Mouse (Mus musculus): ENCODE measurements at regions not wholly inside any gene's neighbourhood (a gene's known extent, or its start where the extent isn't known, plus 50 kb on each side); places are given as distances from the start of the nearest gene placed in this dataset.

DNA sequence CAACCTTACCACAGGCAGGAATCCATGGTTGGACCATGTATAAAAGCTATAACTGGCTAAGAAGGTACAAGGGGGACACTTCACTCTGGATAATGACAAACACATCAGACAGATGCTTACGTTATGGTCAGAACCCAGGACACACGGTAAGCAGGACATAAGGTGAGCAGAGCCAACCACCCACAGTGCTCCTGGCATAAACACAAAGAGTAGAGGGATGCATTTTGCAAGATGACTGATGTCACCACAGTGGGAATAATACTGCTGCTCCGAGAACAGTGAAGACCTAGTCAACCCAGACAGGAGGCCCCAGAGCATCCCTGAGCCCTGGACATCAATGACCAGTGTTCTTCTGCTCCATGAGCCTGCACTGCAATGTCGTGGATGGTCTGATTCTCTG lies 233.6 kb upstream of the Cdyl start:
- WGBS (ENCODE audit: missing documents) = 90% methylated on average over 4 of the region's 4 CpGs
- H3K4me3 ChIP-seq (ENCODE audit: inconsistent target) = no peak overlapping the region
- H3K79me2 ChIP-seq (ENCODE audit: inconsistent target) = no peaks in the 10 kb centered on the region
- no peak overlapping the region for H3K27ac ChIP-seq
- H3K36me3 ChIP-seq (ENCODE audit: inconsistent target) = no peaks in the 10 kb centered on the region

DNA sequence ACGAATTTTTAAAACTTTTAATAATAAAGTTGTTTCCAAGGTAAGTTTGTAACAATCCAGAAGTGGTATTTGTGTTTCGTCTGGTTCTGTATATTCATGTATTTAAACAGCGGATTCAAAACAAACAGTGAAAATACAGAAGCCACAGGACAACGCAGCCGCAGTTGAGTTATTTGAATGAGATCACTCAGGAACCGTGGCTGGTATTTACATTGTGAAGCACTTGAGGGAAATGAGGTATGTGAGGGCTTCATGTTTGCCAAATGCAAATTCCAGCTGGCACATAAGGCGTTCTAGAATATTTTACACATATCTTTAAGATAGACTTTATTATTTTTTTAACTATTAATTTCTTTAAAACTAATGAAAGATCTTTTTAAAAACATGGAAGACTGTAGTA lies 224.5 kb upstream of the Cdyl start:
- no peaks in the 10 kb centered on the region for H3K79me2 ChIP-seq (ENCODE audit: inconsistent target)
- WGBS (ENCODE audit: missing documents) = 90% methylated on average over 7 of the region's 7 CpGs

DNA sequence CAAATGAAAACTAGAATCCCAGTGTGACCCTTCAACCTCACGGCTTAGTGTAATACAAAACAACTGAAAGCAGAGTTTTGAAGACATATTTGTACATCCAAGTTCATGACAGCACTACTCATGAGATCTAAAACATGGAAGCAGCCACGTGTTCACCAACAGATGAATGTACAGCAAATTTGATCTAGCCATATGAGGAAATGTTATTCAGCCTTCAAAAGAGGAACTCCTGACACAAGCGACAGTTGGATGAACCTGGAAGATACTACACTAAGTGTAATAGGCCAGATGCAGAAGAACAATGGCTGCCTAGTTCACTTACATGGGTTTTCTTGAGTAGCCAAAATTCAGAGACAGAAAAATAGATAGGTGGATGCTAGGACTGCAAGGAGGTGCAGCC lies 212.0 kb upstream of the Cdyl start:
- no peaks in the 10 kb centered on the region for H3K79me2 ChIP-seq (ENCODE audit: inconsistent target)
- whole genome bisulfite sequencing (ENCODE audit: missing documents) = 53% methylated on average over 3 of the region's 3 CpGs
- H3K4me3 ChIP-seq (ENCODE audit: inconsistent target) = no peak overlapping the region
- no peaks in the 10 kb centered on the region for H3K36me3 ChIP-seq (ENCODE audit: inconsistent target)
- H3K27ac ChIP-seq = no peak overlapping the region

More for the DNA sequence above, 224.5 kb upstream of the Cdyl start:
- no peak overlapping the region for H3K4me3 ChIP-seq (ENCODE audit: inconsistent target)
- no peaks in the 10 kb centered on the region for H3K36me3 ChIP-seq (ENCODE audit: inconsistent target)
- H3K27ac ChIP-seq = no peak overlapping the region

DNA sequence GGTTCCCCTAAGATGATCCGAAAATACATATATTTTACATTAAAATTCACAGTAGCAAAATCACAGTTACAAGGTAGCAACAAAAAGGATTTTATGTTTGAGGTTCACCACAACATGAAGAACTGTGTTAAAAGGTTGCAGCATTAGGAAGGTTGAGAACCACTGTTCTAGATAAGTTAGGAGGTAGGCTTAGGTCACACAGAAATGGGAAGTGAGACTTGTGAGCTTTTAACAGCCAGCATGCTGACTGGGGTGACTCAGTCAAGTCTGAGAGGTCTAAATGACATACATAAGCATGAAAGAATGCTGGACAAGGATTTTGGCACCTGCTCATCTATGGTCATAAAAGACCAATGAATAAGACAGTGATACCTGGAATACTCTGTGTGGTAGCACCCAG lies 207.2 kb upstream of the Cdyl start:
- Histone ChIP-seq H3K36me3 (ENCODE audit: inconsistent target) (no peaks in the 10 kb centered on the region), H3K27ac (no peak overlapping the region; the same call in 1 of the 2 replicates), H3K4me3 (ENCODE audit: inconsistent target) (no peak overlapping the region), H3K79me2 (ENCODE audit: inconsistent target) (no peaks in the 10 kb centered on the region)
- WGBS (ENCODE audit: missing documents) = 100% methylated on average over 1 of the region's 1 CpGs

DNA sequence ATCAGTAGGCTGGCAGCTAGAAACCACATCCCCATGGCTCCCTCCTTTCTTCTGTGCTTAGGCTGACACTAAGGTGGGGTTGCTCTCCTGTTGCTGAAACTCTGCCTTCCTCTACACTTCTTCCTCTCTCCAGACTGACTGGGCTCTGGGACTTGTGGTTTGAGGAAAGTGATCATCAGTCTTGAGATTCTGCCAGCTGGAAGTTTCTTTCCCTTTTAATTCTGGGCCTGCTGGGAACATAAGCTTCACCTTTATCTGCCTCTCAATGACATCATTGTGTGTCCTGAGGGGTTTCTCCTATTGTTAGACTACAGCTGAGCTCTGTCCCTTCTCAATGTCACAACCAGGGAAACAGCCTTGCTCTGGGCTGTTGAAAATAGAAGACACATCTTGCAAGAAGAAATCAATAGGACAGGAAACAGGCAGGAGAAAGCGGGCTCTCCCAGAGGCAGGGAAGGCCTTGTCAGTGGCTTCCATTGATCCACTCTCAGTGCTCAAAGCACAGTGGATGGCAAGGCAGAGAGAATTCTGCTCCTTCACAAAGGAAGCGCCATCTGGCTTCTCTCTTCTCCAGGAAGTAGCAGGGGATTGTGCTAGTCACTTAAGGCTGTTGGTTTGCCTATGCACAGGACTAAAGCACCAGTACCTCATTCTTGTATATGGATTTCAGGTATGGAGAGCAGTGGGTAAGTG lies 206.3 kb upstream of the Cdyl start:
- Histone ChIP-seq H3K79me2 (ENCODE audit: inconsistent target) (no peaks in the 10 kb centered on the region), H3K4me3 (ENCODE audit: inconsistent target) (no peak overlapping the region), H3K27ac (peak overlapping the region; percentile 17), H3K36me3 (ENCODE audit: inconsistent target) (no peaks in the 10 kb centered on the region)
- WGBS (ENCODE audit: missing documents) = 83% methylated on average over 2 of the region's 2 CpGs

DNA sequence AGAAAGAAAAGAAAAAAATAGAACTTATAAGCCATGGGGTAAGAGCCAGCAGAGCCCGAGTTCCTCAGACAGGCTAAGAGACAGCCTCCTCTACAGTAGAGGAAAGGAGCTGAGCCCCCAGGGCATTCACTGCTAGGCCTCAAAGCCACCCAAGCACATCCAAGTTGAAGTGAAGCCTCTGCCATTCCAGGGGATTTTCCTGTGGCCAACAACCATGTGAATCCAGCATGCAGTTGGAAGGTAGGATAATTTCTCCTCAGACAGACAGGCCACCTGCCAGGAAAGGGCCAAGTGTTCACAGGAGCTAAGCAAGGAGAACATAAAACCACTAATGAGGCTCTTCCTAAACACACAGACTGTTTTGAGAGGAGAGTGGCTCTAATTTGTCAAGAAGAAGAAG lies 199.6 kb upstream of the Cdyl start:
- no peaks in the 10 kb centered on the region for H3K36me3 ChIP-seq (ENCODE audit: inconsistent target)
- 100% methylated on average over 1 of the region's 1 CpGs for WGBS (ENCODE audit: missing documents)

DNA sequence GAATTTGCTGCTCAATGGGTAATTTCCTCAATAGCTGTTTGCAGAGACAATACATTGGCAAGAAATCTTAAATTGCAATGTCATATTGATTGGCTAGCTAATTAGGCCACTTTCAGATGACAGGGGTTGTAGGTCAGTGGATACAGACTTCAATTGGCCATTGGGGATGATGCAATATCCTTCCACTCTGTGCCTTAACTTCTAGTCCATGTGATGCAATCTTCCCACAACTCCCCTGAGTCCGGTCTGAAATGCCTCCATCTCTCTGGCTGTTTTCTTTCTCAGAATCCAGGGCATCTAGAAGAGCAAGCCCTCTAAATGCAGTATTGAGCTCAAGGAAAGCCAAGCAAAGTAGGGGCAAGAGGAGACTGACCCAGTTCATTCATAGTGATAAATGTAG lies 196.4 kb upstream of the Cdyl start:
- no peak overlapping the region for H3K4me3 ChIP-seq (ENCODE audit: inconsistent target)
- no peaks in the 10 kb centered on the region for H3K36me3 ChIP-seq (ENCODE audit: inconsistent target)
- WGBS (ENCODE audit: missing documents) = 57% methylated on average over 1 of the region's 1 CpGs
- H3K27ac ChIP-seq = no peak overlapping the region
- no peaks in the 10 kb centered on the region for H3K79me2 ChIP-seq (ENCODE audit: inconsistent target)

More for the DNA sequence above, 199.6 kb upstream of the Cdyl start:
- Histone ChIP-seq H3K79me2 (ENCODE audit: inconsistent target) (no peaks in the 10 kb centered on the region), H3K4me3 (ENCODE audit: inconsistent target) (no peak overlapping the region), H3K27ac (no peak overlapping the region)

DNA sequence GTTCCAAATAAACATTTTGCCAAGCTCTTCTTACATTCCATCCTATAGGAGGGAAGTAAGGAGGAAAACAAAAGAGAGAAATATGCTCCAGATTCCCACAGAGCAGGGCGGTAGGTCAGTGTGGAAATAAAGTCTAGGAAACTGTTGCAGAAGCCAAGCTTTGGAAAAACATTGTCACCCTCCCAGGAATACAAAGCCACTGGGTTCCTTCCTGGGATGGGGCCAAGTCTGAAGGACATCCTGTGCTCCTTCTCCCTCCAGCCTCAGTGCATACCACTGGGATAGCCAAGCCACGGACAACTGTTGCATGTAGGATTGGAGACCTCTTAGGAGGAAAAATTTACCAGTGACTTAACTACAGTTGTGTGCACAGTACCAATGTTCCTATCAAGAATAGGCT lies 195.8 kb upstream of the Cdyl start:
- H3K79me2 ChIP-seq (ENCODE audit: inconsistent target) = no peaks in the 10 kb centered on the region
- WGBS (ENCODE audit: missing documents) = 96% methylated on average over 2 of the region's 2 CpGs
- no peaks in the 10 kb centered on the region for H3K36me3 ChIP-seq (ENCODE audit: inconsistent target)
- no peak overlapping the region for H3K4me3 ChIP-seq (ENCODE audit: inconsistent target)
- H3K27ac ChIP-seq = no peak overlapping the region

DNA sequence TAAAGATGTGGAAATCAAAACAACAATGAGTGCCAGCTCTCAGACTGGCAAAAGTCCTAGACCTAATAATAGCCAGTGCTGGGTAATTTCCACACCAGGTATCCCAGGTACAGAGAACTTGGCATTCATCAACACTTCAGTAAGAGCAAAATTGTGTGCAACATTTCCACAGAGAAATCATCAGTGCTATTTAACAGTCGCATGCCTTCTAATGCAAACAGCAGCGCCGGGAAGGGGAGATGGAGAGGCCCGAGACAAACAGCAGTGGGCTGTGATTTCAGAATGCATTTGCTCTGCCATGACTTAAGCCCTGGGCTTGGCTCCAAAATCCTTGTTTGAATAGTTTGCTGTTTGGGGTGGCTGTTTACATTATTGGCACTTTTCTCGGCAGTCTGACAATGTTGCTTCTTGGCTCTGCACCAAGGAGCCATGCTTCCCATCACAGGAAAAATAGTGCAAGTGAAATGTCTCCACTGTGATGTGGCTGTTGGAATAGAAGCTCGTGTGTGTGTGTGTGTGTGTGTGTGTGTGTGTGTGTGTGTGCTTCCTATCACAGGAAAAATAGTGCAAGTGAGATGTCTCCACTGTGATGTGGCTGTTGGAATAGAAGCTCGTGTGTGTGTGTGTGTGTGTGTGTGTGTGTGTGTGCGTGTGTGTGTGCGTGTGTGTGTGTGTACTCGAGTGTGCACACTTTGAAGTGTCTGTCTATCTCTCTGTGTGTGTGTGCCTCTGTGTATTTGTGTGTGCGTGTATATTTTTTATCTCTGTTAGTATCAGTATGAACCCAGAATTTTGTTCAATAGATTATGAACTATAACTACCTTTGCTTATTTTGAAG lies 190.1 kb upstream of the Cdyl start:
- Histone ChIP-seq H3K27ac (no peak overlapping the region), H3K36me3 (ENCODE audit: inconsistent target) (no peaks in the 10 kb centered on the region), H3K79me2 (ENCODE audit: inconsistent target) (no peaks in the 10 kb centered on the region), H3K4me3 (ENCODE audit: inconsistent target) (no peak overlapping the region)
- 91% methylated on average over 9 of the region's 11 CpGs for WGBS (ENCODE audit: missing documents)

DNA sequence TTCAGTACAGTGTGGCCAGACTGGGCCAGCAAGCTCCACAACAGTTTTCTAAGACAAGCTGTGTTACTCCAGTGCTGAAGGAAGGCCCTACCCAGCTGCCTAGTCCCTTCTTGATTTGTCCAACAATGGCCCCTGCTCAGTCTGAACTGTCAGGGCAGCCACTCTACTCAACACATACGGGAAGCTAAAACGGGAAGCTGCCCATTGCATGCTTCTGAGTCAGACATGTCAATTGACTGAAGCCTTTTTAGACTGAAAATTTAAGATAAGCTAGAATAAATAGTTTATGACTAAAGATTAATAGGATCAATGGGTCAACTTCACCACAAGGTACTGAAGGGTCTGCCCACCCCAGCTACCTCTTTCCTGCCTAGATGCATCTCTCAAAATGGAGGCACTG lies 181.4 kb upstream of the Cdyl start:
- 32% methylated on average over 2 of the region's 2 CpGs for WGBS (ENCODE audit: missing documents)

DNA sequence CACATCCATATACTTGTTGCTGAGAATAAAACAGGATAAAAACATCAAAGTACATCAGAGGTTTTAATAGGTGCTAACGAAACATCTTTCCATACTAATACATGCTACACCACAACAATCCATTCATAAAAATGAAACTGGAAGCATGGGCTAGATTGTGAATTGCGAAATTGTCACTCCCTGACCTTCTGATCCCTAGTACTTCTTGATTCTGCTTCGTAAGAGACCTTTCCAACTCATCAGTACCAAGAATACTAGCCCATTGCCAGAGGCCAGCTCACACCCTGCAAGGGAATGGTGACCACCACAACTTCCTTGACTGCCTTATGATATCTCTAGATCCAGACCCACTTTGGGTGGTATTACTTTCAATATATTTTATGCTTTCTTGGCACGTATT lies 177.3 kb upstream of the Cdyl start:
- 61% methylated on average over 4 of the region's 4 CpGs for WGBS (ENCODE audit: missing documents)
- Histone ChIP-seq H3K36me3 (ENCODE audit: inconsistent target) (no peaks in the 10 kb centered on the region), H3K27ac (no peak overlapping the region), H3K4me3 (ENCODE audit: inconsistent target) (no peak overlapping the region), H3K79me2 (ENCODE audit: inconsistent target) (no peaks in the 10 kb centered on the region)

More for the DNA sequence above, 181.4 kb upstream of the Cdyl start:
- no peak overlapping the region for H3K27ac ChIP-seq
- H3K36me3 ChIP-seq (ENCODE audit: inconsistent target) = no peaks in the 10 kb centered on the region
- H3K4me3 ChIP-seq (ENCODE audit: inconsistent target) = no peak overlapping the region
- no peaks in the 10 kb centered on the region for H3K79me2 ChIP-seq (ENCODE audit: inconsistent target)

DNA sequence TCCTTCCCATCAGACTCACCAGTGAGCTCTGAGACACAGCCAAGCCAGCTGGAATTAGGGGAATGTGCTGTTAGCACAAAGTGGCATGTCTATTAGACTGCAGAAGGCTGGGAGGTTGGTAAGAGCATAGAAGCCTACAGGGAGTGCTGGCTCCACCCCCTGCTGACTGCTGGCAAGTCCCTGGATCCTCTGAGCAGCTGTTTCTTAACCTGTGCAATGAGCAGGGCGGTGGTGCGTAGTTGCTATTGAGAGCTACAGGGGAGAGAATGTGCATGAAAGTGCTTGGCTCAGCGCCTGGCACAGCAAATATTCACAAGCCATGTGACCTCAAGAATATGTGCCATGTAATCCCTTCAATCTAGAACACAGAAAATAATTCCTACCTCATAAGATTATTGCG lies 173.5 kb upstream of the Cdyl start:
- Histone ChIP-seq H3K27ac (no peak overlapping the region), H3K4me3 (ENCODE audit: inconsistent target) (no peak overlapping the region), H3K79me2 (ENCODE audit: inconsistent target) (no peaks in the 10 kb centered on the region), H3K36me3 (ENCODE audit: inconsistent target) (no peaks in the 10 kb centered on the region)
- 97% methylated on average over 4 of the region's 4 CpGs for WGBS (ENCODE audit: missing documents)

DNA sequence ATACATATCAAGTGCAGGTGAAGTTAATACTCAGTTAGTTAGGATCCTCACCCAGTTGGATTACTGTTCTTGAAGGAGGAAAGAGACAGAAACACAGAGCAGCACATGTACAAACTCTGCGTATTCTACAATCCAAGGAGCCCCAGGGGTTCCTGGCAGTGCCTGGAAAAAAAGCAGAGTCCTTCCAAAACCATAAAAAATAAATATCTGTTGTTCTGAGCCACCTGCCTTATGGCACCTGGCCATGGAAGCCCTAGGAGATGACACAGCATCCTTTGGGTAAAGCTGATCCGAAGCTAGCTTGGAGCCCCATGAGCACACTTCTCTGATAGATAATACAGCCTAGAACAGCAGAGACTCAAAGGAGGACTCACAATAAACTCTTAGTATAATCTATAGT lies 159.9 kb upstream of the Cdyl start:
- Histone ChIP-seq H3K4me3 (ENCODE audit: inconsistent target) (no peak overlapping the region), H3K36me3 (ENCODE audit: inconsistent target) (no peaks in the 10 kb centered on the region), H3K27ac (no peak overlapping the region), H3K79me2 (ENCODE audit: inconsistent target) (no peaks in the 10 kb centered on the region)
- WGBS (ENCODE audit: missing documents) = 96% methylated on average over 2 of the region's 2 CpGs

DNA sequence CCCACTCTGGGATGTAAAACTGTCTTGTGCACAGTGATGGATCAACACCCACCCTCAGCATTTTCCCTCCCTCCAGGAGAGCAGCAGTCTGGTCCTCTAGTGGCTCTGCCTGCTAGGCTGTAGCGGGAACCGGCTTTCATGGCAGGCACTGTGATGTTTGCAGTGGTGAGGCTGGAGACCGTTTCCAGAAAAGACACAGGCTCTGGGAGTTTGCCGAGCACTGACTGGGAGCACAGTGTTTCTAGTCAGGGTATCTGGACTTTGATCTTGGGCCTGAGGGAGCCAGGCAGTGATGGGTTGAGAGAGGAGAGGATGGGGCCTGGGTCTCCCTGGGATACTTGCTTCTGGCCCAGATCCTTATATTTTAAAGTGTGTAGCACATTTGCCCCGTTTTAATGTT lies 158.7 kb upstream of the Cdyl start:
- 96% methylated on average over 5 of the region's 5 CpGs for WGBS (ENCODE audit: missing documents)
- no peaks in the 10 kb centered on the region for H3K79me2 ChIP-seq (ENCODE audit: inconsistent target)
- no peak overlapping the region for H3K27ac ChIP-seq
- H3K4me3 ChIP-seq (ENCODE audit: inconsistent target) = no peak overlapping the region
- H3K36me3 ChIP-seq (ENCODE audit: inconsistent target) = no peaks in the 10 kb centered on the region

DNA sequence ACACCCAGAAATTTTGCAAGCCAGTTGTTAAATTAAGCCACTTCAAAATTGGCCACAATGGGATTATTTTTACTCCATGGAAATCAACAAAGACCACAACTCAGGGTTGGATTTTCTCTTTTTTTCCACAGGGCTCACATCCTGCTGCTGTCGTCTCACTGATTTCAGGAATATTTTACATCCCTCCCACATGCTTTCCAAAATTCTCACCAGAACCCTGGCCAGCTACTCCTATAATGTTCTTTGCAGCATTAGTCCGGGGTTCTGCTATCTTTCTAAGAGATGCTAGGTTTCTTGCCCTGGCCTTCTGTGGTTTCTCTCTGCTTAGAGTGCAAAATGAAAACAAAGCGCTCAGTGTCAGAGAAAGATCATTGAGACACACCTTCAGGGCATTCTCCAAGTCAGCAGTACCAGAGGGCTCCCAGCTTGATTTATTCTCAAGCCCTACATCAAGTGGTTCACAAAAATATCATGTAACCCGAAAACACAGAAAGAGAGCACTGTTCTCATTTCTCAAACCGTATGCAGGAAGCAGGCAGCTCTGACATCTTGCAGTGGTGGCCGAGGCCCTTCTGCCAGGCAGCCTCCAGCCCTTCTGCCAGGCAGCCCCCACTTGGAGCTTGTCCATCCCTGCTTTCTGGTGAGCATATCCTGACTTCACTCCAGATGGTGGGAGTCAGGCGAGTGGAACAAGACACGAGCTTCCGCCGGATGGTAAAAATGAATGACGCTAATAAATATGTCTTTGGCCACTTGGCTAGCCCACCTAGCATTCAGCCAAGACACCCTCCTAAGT lies 158.1 kb upstream of the Cdyl start:
- 89% methylated on average over 11 of the region's 11 CpGs for WGBS (ENCODE audit: missing documents)
- Histone ChIP-seq H3K4me3 (ENCODE audit: inconsistent target) (no peak overlapping the region), H3K79me2 (ENCODE audit: inconsistent target) (no peaks in the 10 kb centered on the region), H3K27ac (no peak overlapping the region), H3K36me3 (ENCODE audit: inconsistent target) (no peaks in the 10 kb centered on the region)

Data from macrophage (primary cell).